Mouse (Mus musculus) spleen, adult 2 months (tissue): Measurements from ENCODE around the gene 1700034J05Rik. TPM values are rescaled to one million over a fixed set of nuclear protein-coding genes. Genes with fewer than 3 reads are reported as not detected.

Experiments used
- DNase-seq, 2 experiments: peaks; one replicate each; pipeline versions ENCODE4 v3.0.0 to v3.0.0-alpha.2; 2012 to 2021; ENCODE audit warnings: low spot score in 2 of 2, low read depth in 1 of 2
- H3K27ac ChIP-seq: fragments of 200-500 bp; 2 replicates; pipeline ENCODE4 v1.5.1; 2012; ENCODE audit warnings: low read length, inconsistent platforms; ENCODE audit not compliant: insufficient read depth
- H3K27me3 ChIP-seq: fragments of 200-500 bp; 2 replicates; pipeline ENCODE4 v1.6.1; 2012; ENCODE audit warnings: mild to moderate bottlenecking, moderate library complexity, low read length, inconsistent platforms; ENCODE audit not compliant: control insufficient read depth, insufficient read depth
- H3K36me3 ChIP-seq: fragments of 200-500 bp; 2 replicates; pipeline ENCODE4 v1.6.1; 2012; ENCODE audit warnings: mild to moderate bottlenecking, low read length, inconsistent platforms; ENCODE audit not compliant: control insufficient read depth, insufficient read depth
- H3K4me1 ChIP-seq: fragments of 200-500 bp; 2 replicates; pipeline ENCODE4 v1.6.1; 2011; ENCODE audit warnings: inconsistent platforms; ENCODE audit not compliant: control insufficient read depth, insufficient read depth, insufficient read length
- H3K4me3 ChIP-seq: fragments of 200-500 bp; 2 replicates; pipeline ENCODE4 v1.5.1; 2011; ENCODE audit warnings: mild to moderate bottlenecking, inconsistent platforms; ENCODE audit not compliant: insufficient read depth, insufficient read length; ENCODE audit errors: extremely low read depth
- CTCF ChIP-seq: fragments of 200-500 bp; IDR thresholded peaks from 2 replicates; pipeline ENCODE4 v1.5.1; 2011; ENCODE audit warnings: mild to moderate bottlenecking, inconsistent platforms; ENCODE audit not compliant: insufficient read depth, insufficient read length, insufficient replicate concordance; ENCODE audit errors: extremely low read depth
- POLR2A ChIP-seq: fragments of 200-500 bp; IDR thresholded peaks from 2 replicates; pipeline ENCODE4 v1.6.1; 2011; ENCODE audit warnings: low read depth, low read length, inconsistent platforms
- WGBS: fragments of 180-500 bp; shearing (Covaris S2); methylation state at CpG from one replicate; pipeline ENCODE4 v1.1.7; 2018; 5-methylcytosine and 5-hydroxymethylcytosine counted together
- polyA plus RNA-seq: library from polyadenylated mRNA; depleted of rRNA; stranded (reverse); fragments of >200 nt; gene quantifications from 2 replicates; pipeline ENCODE4 v1.2.3, GENCODE M21; 2012

Gene 1700034J05Rik
- polyA plus RNA-seq, 1 experiment = not detected

GRCm38 (mm10) chr6:146984569-146984968 lies 30.3 kb upstream of the 1700034J05Rik start:
- H3K27me3 ChIP-seq = no peaks in the 10 kb centered on the region
- no peaks in the 10 kb centered on the region for H3K36me3 ChIP-seq
- no peak overlapping the region for H3K27ac ChIP-seq
- H3K4me1 ChIP-seq = no peaks in the 10 kb centered on the region
- 83% methylated on average over 3 of the region's 3 CpGs for WGBS
- no peak for TF ChIP-seq POLR2A
- TF ChIP-seq CTCF = no peak
- H3K4me3 ChIP-seq = no peak overlapping the region
- no peak for DNase-seq

GRCm38 (mm10) chr6:146981249-146981835 lies 27.1 kb upstream of the 1700034J05Rik start:
- Histone ChIP-seq H3K36me3 (no peaks in the 10 kb centered on the region), H3K27ac (no peak overlapping the region), H3K27me3 (no peaks in the 10 kb centered on the region), H3K4me3 (no peak overlapping the region), H3K4me1 (no peaks in the 10 kb centered on the region)
- WGBS = 94% methylated on average over 1 of the region's 1 CpGs
- TF ChIP-seq POLR2A (no peak), CTCF (no peak)
- DNase-seq = no peak

GRCm38 (mm10) chr6:146979953-146980352 lies 25.7 kb upstream of the 1700034J05Rik start:
- Histone ChIP-seq H3K4me1 (no peaks in the 10 kb centered on the region), H3K27ac (no peak overlapping the region), H3K36me3 (no peaks in the 10 kb centered on the region), H3K4me3 (no peak overlapping the region), H3K27me3 (no peaks in the 10 kb centered on the region)
- WGBS = 78% methylated on average over 3 of the region's 3 CpGs
- DNase-seq = no peak
- TF ChIP-seq CTCF (no peak), POLR2A (no peak)

- no peaks in the 10 kb centered on the region for H3K36me3 ChIP-seq
These were observed 25.0 kb upstream of the 1700034J05Rik start for GRCm38 (mm10) chr6:146979115-146979744.

GRCm38 (mm10) chr6:146978691-146979114 lies 24.5 kb upstream of the 1700034J05Rik start:
- H3K27me3 ChIP-seq = no peaks in the 10 kb centered on the region
- 62% methylated on average over 5 of the region's 5 CpGs for WGBS
- DNase-seq = no peak
- no peak overlapping the region for H3K27ac ChIP-seq
- TF ChIP-seq CTCF = no peak
- no peak for TF ChIP-seq POLR2A
- no peaks in the 10 kb centered on the region for H3K4me1 ChIP-seq
- H3K36me3 ChIP-seq = no peaks in the 10 kb centered on the region
- no peak overlapping the region for H3K4me3 ChIP-seq

More at GRCm38 (mm10) chr6:146979115-146979744, 25.0 kb upstream of the 1700034J05Rik start:
- no peaks in the 10 kb centered on the region for H3K4me1 ChIP-seq
- no peak for DNase-seq
- no peak overlapping the region for H3K27ac ChIP-seq
- H3K27me3 ChIP-seq = no peaks in the 10 kb centered on the region
- no peak overlapping the region for H3K4me3 ChIP-seq
- no peak for TF ChIP-seq POLR2A
- TF ChIP-seq CTCF = no peak
- 90% methylated on average over 1 of the region's 1 CpGs for WGBS

GRCm38 (mm10) chr6:146976446-146976845 lies 22.2 kb upstream of the 1700034J05Rik start:
- no peak overlapping the region for H3K4me3 ChIP-seq
- DNase-seq = no peak
- no peaks in the 10 kb centered on the region for H3K4me1 ChIP-seq
- no peaks in the 10 kb centered on the region for H3K36me3 ChIP-seq
- H3K27ac ChIP-seq = no peak overlapping the region
- no peaks in the 10 kb centered on the region for H3K27me3 ChIP-seq
- WGBS = 93% methylated on average over 8 of the region's 8 CpGs
- TF ChIP-seq CTCF = no peak
- TF ChIP-seq POLR2A = no peak

GRCm38 (mm10) chr6:146973830-146974229 lies 19.6 kb upstream of the 1700034J05Rik start:
- Histone ChIP-seq H3K36me3 (no peaks in the 10 kb centered on the region), H3K27me3 (no peaks in the 10 kb centered on the region), H3K4me3 (no peak overlapping the region), H3K4me1 (no peaks in the 10 kb centered on the region), H3K27ac (no peak overlapping the region)
- TF ChIP-seq POLR2A = no peak
- no peak for TF ChIP-seq CTCF
- no peak for DNase-seq
